Comparison of ENCODE assay signal across 8 mouse cellular contexts in the genomic region with DNA sequence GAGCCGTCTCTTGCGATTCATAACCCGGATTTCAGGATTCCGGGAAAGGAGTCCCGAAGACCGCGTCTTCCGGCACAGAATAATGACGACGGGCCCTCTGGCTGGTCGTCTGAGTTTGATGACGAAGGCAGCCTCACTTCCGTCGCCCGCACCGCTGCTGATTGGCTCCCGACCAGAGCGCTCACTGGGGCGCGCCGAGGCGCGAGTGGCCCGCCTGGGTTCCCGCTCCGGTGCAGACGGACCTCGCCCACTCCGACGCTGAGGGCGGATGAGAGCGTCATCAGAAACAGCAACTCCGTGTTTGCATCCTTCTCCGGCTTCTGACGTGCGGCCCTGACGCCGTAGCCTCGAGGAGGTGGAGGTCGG. TPM values are rescaled to one million over a fixed set of nuclear protein-coding genes. Genes with fewer than 3 reads are reported as not detected.
A peak's percentile ranks its signal among the peaks of the same experiment; 100 is the strongest.
DNase-seq lines count a peak whose midpoint lies in the region; ATAC-seq and TF ChIP-seq lines count a peak whose summit lies in the region.

A gene (minus strand): TSS at position 90 of the 366 bp plus-strand sequence.
A gene (plus strand): TSS at position 164 of the 366 bp plus-strand sequence.

- peaks cover 30% of the 10 kb centered on the region for H3K36me3 ChIP-seq in hindbrain, postnatal 0 days (ENCODE audit: insufficient read depth, low read length)

- no peak for TF ChIP-seq CTCF in gastrocnemius, adult 2 months (IDR thresholded peaks at IDR 0.05)
- no peak for TF ChIP-seq CTCF in hindbrain, postnatal 0 days (IDR thresholded peaks at IDR 0.05; ENCODE audit: low read depth)
- TF ChIP-seq CTCF in left cerebral cortex, adult 2 months (IDR thresholded peaks at IDR 0.05), result no peak

- H3K4me1 ChIP-seq in hindbrain, postnatal 0 days (ENCODE audit: insufficient read depth, low read length), result peaks cover 13% of the 10 kb centered on the region; the same call in 1 of the 2 replicates

- H3K9me3 ChIP-seq in hindbrain, postnatal 0 days (ENCODE audit: low read length), result no peaks in the 10 kb centered on the region

- H3K4me3 ChIP-seq in gastrocnemius, adult 2 months, result peak within 1 kb of the TSS; percentile 89
- H3K4me3 ChIP-seq in hindbrain, postnatal 0 days (ENCODE audit: low read length), result peak within 1 kb of the TSS; percentile 66
- peak within 1 kb of the TSS; percentile 68 for H3K4me3 ChIP-seq in left cerebral cortex, adult 2 months

- ATAC-seq in common myeloid progenitor, adult 5-6 weeks (replicated peaks; ENCODE audit: low read depth, poor library complexity, severe bottlenecking), result peak; percentile 94
- ATAC-seq in hindbrain, postnatal 0 days, result peak; percentile 93
- ATAC-seq in megakaryocyte, adult 5-6 weeks (ENCODE audit: poor library complexity, severe bottlenecking), result peak; percentile 98

- peak within 1 kb of the TSS; percentile 88 for H3K4me2 ChIP-seq in hindbrain, postnatal 0 days (ENCODE audit: low read depth, low read length)

- under 1% methylated on average over 40 of the region's 40 CpGs for WGBS in hindbrain, postnatal 0 days

- intact Hi-C loops in gastrocnemius, adult 2 months (cut with DNase I), result loop anchor here (10.0 kb wide), 1 partner anchor 192 kb away; a partner anchor contains a TSS
- intact Hi-C loops in left cerebral cortex, adult 2 months (cut with DNase I), result loop anchor here (1.0 to 5.0 kb wide), 3 partner anchors 13 to 405 kb away; a partner anchor contains a TSS

- peak within 1 kb of the TSS; percentile 69 for H3K9ac ChIP-seq in hindbrain, postnatal 0 days (replicated peaks; ENCODE audit: low read length)

- no peaks in the 10 kb centered on the region for H3K27me3 ChIP-seq in hindbrain, postnatal 0 days (ENCODE audit: insufficient read depth, low read length)

- peak; percentile 98 for DNase-seq in ZHBTc4 (ENCODE audit: low read depth, low spot score)
- DNase-seq in gastrocnemius, adult 2 months, result peak; percentile 97
- DNase-seq in hindbrain, postnatal 0 days (ENCODE audit: low spot score), result peak; percentile 99
- DNase-seq in left cerebral cortex, adult 2 months (ENCODE audit: extremely low spot score in 1 of 2, low spot score in 2 of 2), result peak; percentile 98
- DNase-seq in right cerebral cortex, adult 2 months (ENCODE audit: low spot score in 2 of 2), result peak; percentile 99
- peak; percentile 96 for DNase-seq in urinary bladder, postnatal 14 days (ENCODE audit: low spot score)

- peak within 1 kb of the TSS; percentile 92 for H3K27ac ChIP-seq in gastrocnemius, adult 2 months
- peak within 1 kb of the TSS; percentile 74 for H3K27ac ChIP-seq in hindbrain, postnatal 0 days
- H3K27ac ChIP-seq in left cerebral cortex, adult 2 months, result peak within 1 kb of the TSS; percentile 82

RNA-seq across cellular contexts. Expression of the first gene that starts in this region (rescaled TPM):
- total RNA-seq in common myeloid progenitor, adult 5-6 weeks (2017), result 10.0 and 32.9 TPM in 2 replicates
- total RNA-seq in gastrocnemius, adult 2 months (2021), result 1 to 10 TPM; 7.3 to 7.7 TPM
- total RNA-seq in hindbrain, postnatal 0 days (2014; rRNA removed), result 17.5 and 29.6 TPM in 2 replicates
- polyA plus RNA-seq in hindbrain, postnatal 0 days (2015; fragmentation: Nextera tagmentation; extraction: Ambion mirVana), result 45.5 and 46.5 TPM in 2 replicates
- total RNA-seq in left cerebral cortex, adult 2 months (2021), result 10 to 100 TPM; 54.8 to 61.5 TPM
- total RNA-seq in megakaryocyte, adult 5-6 weeks (2015), result 17.5 and 21.8 TPM in 2 replicates
- total RNA-seq in megakaryocyte, adult 5-6 weeks (2017), result 24.7 and 33.7 TPM in 2 replicates

RNA-seq across cellular contexts. Expression of the second gene that starts in this region (rescaled TPM):
- 21.2 and 27.9 TPM in 2 replicates for total RNA-seq in common myeloid progenitor, adult 5-6 weeks (2017)
- 10 to 100 TPM in 1 of 2 experiments, 1 to 10 TPM in 1; 10.0 to 11.4 TPM for total RNA-seq in gastrocnemius, adult 2 months (2021)
- 36.4 and 48.9 TPM in 2 replicates for total RNA-seq in hindbrain, postnatal 0 days (2014; rRNA removed)
- 47.6 and 53.8 TPM in 2 replicates for polyA plus RNA-seq in hindbrain, postnatal 0 days (2015; fragmentation: Nextera tagmentation; extraction: Ambion mirVana)
- total RNA-seq in left cerebral cortex, adult 2 months (2021), result 10 to 100 TPM; 33.6 to 41.4 TPM
- 22.4 and 28.5 TPM in 2 replicates for total RNA-seq in megakaryocyte, adult 5-6 weeks (2015)
- total RNA-seq in megakaryocyte, adult 5-6 weeks (2017), result 17.7 and 24.6 TPM in 2 replicates

Comparison
In these comparisons a context has a peak if more than half of its experiments do, and no peak if none do; other contexts are left out.
1. Peak in every context shown above with its lines: DNase-seq, ATAC-seq, H3K4me3 ChIP-seq and H3K27ac ChIP-seq.